Mouse (Mus musculus) stomach, postnatal 0 days (tissue): ENCODE measurements at regions not wholly inside any gene's neighbourhood (a gene's known extent, or its start where the extent isn't known, plus 50 kb on each side); places are given as distances from the start of the nearest gene placed in this dataset.

Experiments
- ATAC-seq: fragments of 200-750 bp; cut with Nextera tagmentation; 2 replicates; pipeline ENCODE4 v1.8.0; 2017; ENCODE audit not compliant: low FRiP score, low TSS enrichment
- DNase-seq: peaks from one replicate; pipeline ENCODE4 v3.0.0-alpha.2; 2016; ENCODE audit warnings: low spot score
- H3K27ac ChIP-seq: fragments of 300-500 bp; sonication (generic); replicated peaks from 2 replicates; pipeline ENCODE4 v1.5.1; 2014; ENCODE audit warnings: mild to moderate bottlenecking, control low read depth
- H3K27me3 ChIP-seq: fragments of 300-500 bp; sonication (generic); 2 replicates; pipeline ENCODE4 v1.6.1; 2014; ENCODE audit warnings: low read length; ENCODE audit not compliant: control insufficient read depth, insufficient read depth
- H3K36me3 ChIP-seq: fragments of 300-500 bp; sonication (generic); 2 replicates; pipeline ENCODE4 v1.6.1; 2014; ENCODE audit warnings: low read length, mixed read lengths; ENCODE audit not compliant: control insufficient read depth, insufficient read depth
- H3K4me1 ChIP-seq: fragments of 300-500 bp; sonication (generic); replicated peaks from 2 replicates; pipeline ENCODE4 v1.6.1; 2014; ENCODE audit warnings: antibody characterized with exemption; ENCODE audit not compliant: control insufficient read depth, insufficient read depth
- H3K4me2 ChIP-seq: fragments of 300-500 bp; sonication (generic); replicated peaks from 2 replicates; pipeline ENCODE4 v1.6.1; 2014; ENCODE audit warnings: low read depth, mild to moderate bottlenecking, control low read depth, moderate library complexity
- H3K4me3 ChIP-seq: fragments of 300-500 bp; sonication (generic); 2 replicates; pipeline ENCODE4 v1.5.1; 2014; ENCODE audit warnings: low read depth, low read length, control low read depth
- H3K9ac ChIP-seq: fragments of 300-500 bp; sonication (generic); 2 replicates; pipeline ENCODE4 v1.6.1; 2014; ENCODE audit warnings: mild to moderate bottlenecking, low read length, control low read depth, mixed read lengths
- H3K9me3 ChIP-seq: fragments of 300-500 bp; sonication (generic); 2 replicates; pipeline ENCODE4 v1.6.1; 2016; ENCODE audit warnings: low read length; ENCODE audit not compliant: control insufficient read depth
- CTCF ChIP-seq: IDR thresholded peaks from 2 replicates; pipeline ENCODE4 v1.5.1; 2016; ENCODE audit warnings: antibody characterized with exemption, low read depth, mild to moderate bottlenecking, moderate library complexity
- EP300 ChIP-seq: optimal IDR thresholded peaks from 2 replicates; pipeline ENCODE3; 2016; ENCODE audit warnings: antibody characterized with exemption
- WGBS: fragments of 180-500 bp; shearing (Covaris S2); extraction: QIAGEN DNeasy Blood & Tissue Kit; methylation state at CpG from one replicate; pipeline ENCODE4 v1.1.7; 2014; 5-methylcytosine and 5-hydroxymethylcytosine counted together

GRCm38 (mm10) chr7:71023946-71024610 lies 327.2 kb downstream of the Gm10295 start:
- H3K27me3 ChIP-seq: no peaks in the 10 kb centered on the region
- H3K36me3 ChIP-seq: no peaks in the 10 kb centered on the region
- DNase-seq (no peak), ATAC-seq (no peak)
- H3K4me2 ChIP-seq: peak overlapping the region; percentile 58
- peak overlapping the region; percentile 11 for H3K4me3 ChIP-seq
- TF ChIP-seq CTCF: no peak
- TF ChIP-seq EP300: no peak
- WGBS: 9% methylated on average over 9 of the region's 9 CpGs
- H3K4me1 ChIP-seq: no peaks in the 10 kb centered on the region
- no peaks in the 10 kb centered on the region for H3K9me3 ChIP-seq
- no peak overlapping the region for H3K9ac ChIP-seq
- no peak overlapping the region for H3K27ac ChIP-seq

- H3K4me1 ChIP-seq: no peaks in the 10 kb centered on the region
- H3K36me3 ChIP-seq: no peaks in the 10 kb centered on the region
- TF ChIP-seq CTCF (no peak), EP300 (no peak)
- H3K4me3 ChIP-seq: peak overlapping the region; percentile 11
- H3K9me3 ChIP-seq: no peaks in the 10 kb centered on the region
- H3K27me3 ChIP-seq: no peaks in the 10 kb centered on the region
- WGBS: 11% methylated on average over 15 of the region's 16 CpGs
- no peak overlapping the region for H3K27ac ChIP-seq
- ATAC-seq (no peak), DNase-seq (peak; percentile 38)
- no peak overlapping the region for H3K9ac ChIP-seq
- H3K4me2 ChIP-seq: peak overlapping the region; percentile 58
Observed at GRCm38 (mm10) chr7:71023253-71023945, 327.9 kb downstream of the Gm10295 start.
